Mouse (Mus musculus): Measurements from ENCODE around the gene Krt86. TPM values are rescaled to one million over a fixed set of nuclear protein-coding genes. Genes with fewer than 3 reads are reported as not detected.
"Not testable (repeated sequence)": the region's sequence is repeated elsewhere in the genome, so short reads cannot be mapped to it uniquely, and the experiment has no call there.

Gene Krt86
- polyA plus RNA-seq, 1 experiment from 2014 or later = not detected

- ATAC-seq (replicated peaks; ENCODE audit: low FRiP score) = no peak
- no peak overlapping the region for H3K9ac ChIP-seq
- H3K27me3 ChIP-seq = no peaks in the 10 kb centered on the region
- 58% methylated on average over 1 of the region's 1 CpGs for WGBS
- no peaks in the 10 kb centered on the region for H3K36me3 ChIP-seq
- H3K4me3 ChIP-seq (replicated peaks) = no peak overlapping the region
- no peaks in the 10 kb centered on the region for H3K9me3 ChIP-seq (replicated peaks)
- H3K27ac ChIP-seq = no peak overlapping the region
- no peak overlapping the region for H3K4me2 ChIP-seq
- H3K4me1 ChIP-seq = peaks cover 9% of the 10 kb centered on the region; the same call in 1 of the 2 replicates
These were observed 20.9 kb downstream of the Krt86 start for GRCm38 (mm10) chr15:101494203-101494602.

GRCm38 (mm10) chr15:101495266-101495665, 22.0 kb downstream of the Krt86 start:
- no peak overlapping the region for H3K9ac ChIP-seq
- no peak overlapping the region for H3K27ac ChIP-seq
- whole genome bisulfite sequencing = 67% methylated on average over 8 of the region's 8 CpGs
- no peak for ATAC-seq (replicated peaks; ENCODE audit: low FRiP score)
- H3K27me3 ChIP-seq = no peaks in the 10 kb centered on the region
- H3K4me2 ChIP-seq = no peak overlapping the region
- H3K4me3 ChIP-seq (replicated peaks) = no peak overlapping the region
- peaks cover 9% of the 10 kb centered on the region; the same call in 1 of the 2 replicates for H3K4me1 ChIP-seq
- no peaks in the 10 kb centered on the region for H3K9me3 ChIP-seq (replicated peaks)
- H3K36me3 ChIP-seq = no peaks in the 10 kb centered on the region

- Histone ChIP-seq H3K9ac (no peak overlapping the region), H3K36me3 (no peaks in the 10 kb centered on the region), H3K4me1 (peaks cover 9% of the 10 kb centered on the region; the same call in 1 of the 2 replicates), H3K4me2 (no peak overlapping the region), H3K9me3 (replicated peaks) (no peaks in the 10 kb centered on the region), H3K27me3 (no peaks in the 10 kb centered on the region), H3K4me3 (replicated peaks) (no peak overlapping the region), H3K27ac (no peak overlapping the region)
- ATAC-seq (replicated peaks; ENCODE audit: low FRiP score) = no peak
- WGBS = 84% methylated on average over 2 of the region's 2 CpGs
These were observed 23.9 kb downstream of the Krt86 start for GRCm38 (mm10) chr15:101497181-101497580.

- Histone ChIP-seq H3K27ac (no peak overlapping the region), H3K27me3 (peaks cover 10% of the 10 kb centered on the region; the same call in 1 of the 2 replicates), H3K4me3 (replicated peaks) (no peak overlapping the region), H3K9me3 (replicated peaks) (no peaks in the 10 kb centered on the region), H3K36me3 (no peaks in the 10 kb centered on the region), H3K4me2 (no peak overlapping the region), H3K9ac (no peak overlapping the region), H3K4me1 (peaks cover 22% of the 10 kb centered on the region)
- 31% methylated on average over 14 of the region's 14 CpGs for WGBS
- no peak; the same call in 1 of the 2 replicates for ATAC-seq (replicated peaks; ENCODE audit: low FRiP score)
These were observed 33.8 kb downstream of the Krt86 start for GRCm38 (mm10) chr15:101506896-101507758.

- 32% methylated on average over 9 of the region's 9 CpGs for WGBS
These were observed 35.0 kb downstream of the Krt86 start for GRCm38 (mm10) chr15:101508247-101508646.

GRCm38 (mm10) chr15:101517161-101517560, 43.9 kb downstream of the Krt86 start, which contains the start of gene Gm49425:
Gm49425 (minus strand) TSS chr15:101517261.
- not testable (repeated sequence) for H3K36me3 ChIP-seq; H3K27me3 ChIP-seq; ATAC-seq (replicated peaks; ENCODE audit: low FRiP score); H3K9me3 ChIP-seq (replicated peaks); H3K4me1 ChIP-seq; H3K4me3 ChIP-seq (replicated peaks); H3K4me2 ChIP-seq; H3K9ac ChIP-seq; H3K27ac ChIP-seq
- 65% methylated on average over 2 of the region's 2 CpGs for WGBS

More at GRCm38 (mm10) chr15:101508247-101508646, 35.0 kb downstream of the Krt86 start:
- Histone ChIP-seq H3K27me3 (peaks cover 10% of the 10 kb centered on the region; the same call in 1 of the 2 replicates), H3K9me3 (replicated peaks) (no peaks in the 10 kb centered on the region), H3K9ac (no peak overlapping the region), H3K4me3 (replicated peaks) (no peak overlapping the region), H3K27ac (no peak overlapping the region), H3K4me2 (no peak overlapping the region), H3K36me3 (no peaks in the 10 kb centered on the region), H3K4me1 (peaks cover 22% of the 10 kb centered on the region)
- ATAC-seq (replicated peaks; ENCODE audit: low FRiP score) = no peak

- Histone ChIP-seq H3K4me2 (no peak overlapping the region), H3K36me3 (no peaks in the 10 kb centered on the region), H3K9ac (no peak overlapping the region), H3K9me3 (replicated peaks) (no peaks in the 10 kb centered on the region), H3K27ac (no peak overlapping the region), H3K4me3 (replicated peaks) (no peak overlapping the region), H3K4me1 (no peaks in the 10 kb centered on the region), H3K27me3 (peaks cover 9% of the 10 kb centered on the region; the same call in 1 of the 2 replicates)
- ATAC-seq (replicated peaks; ENCODE audit: low FRiP score) = no peak
- WGBS = 14% methylated on average over 2 of the region's 2 CpGs
These were observed 46.5 kb downstream of the Krt86 start for GRCm38 (mm10) chr15:101519792-101520191.

- Histone ChIP-seq H3K9ac (no peak overlapping the region), H3K27ac (no peak overlapping the region), H3K4me3 (replicated peaks) (no peak overlapping the region), H3K27me3 (peaks cover 12% of the 10 kb centered on the region; the same call in 1 of the 2 replicates), H3K36me3 (no peaks in the 10 kb centered on the region), H3K9me3 (replicated peaks) (no peaks in the 10 kb centered on the region), H3K4me2 (no peak overlapping the region), H3K4me1 (no peaks in the 10 kb centered on the region)
- WGBS = 62% methylated on average over 4 of the region's 4 CpGs
- ATAC-seq (replicated peaks; ENCODE audit: low FRiP score) = no peak
These were observed 49.4 kb downstream of the Krt86 start for GRCm38 (mm10) chr15:101522556-101523232.

Other genes starting within 250 kb of the Krt86 start
- 4.7 TPM in 2 replicates for gene Grasp, start 249.3 kb upstream of the Krt86 start, polyA plus RNA-seq (2015; fragmentation: Nextera tagmentation; extraction: Ambion mirVana)
- 9.8 and 10.0 TPM in 2 replicates for gene Nr4a1, start 219.2 kb upstream of the Krt86 start, polyA plus RNA-seq (2015; fragmentation: Nextera tagmentation; extraction: Ambion mirVana)
- 75.0 and 80.1 TPM in 2 replicates for gene Atg101, start 189.2 kb upstream of the Krt86 start, polyA plus RNA-seq (2015; fragmentation: Nextera tagmentation; extraction: Ambion mirVana)
- 18.1 and 19.9 TPM in 2 replicates for gene 6030408B16Rik, start 180.3 kb upstream of the Krt86 start, polyA plus RNA-seq (2015; fragmentation: Nextera tagmentation; extraction: Ambion mirVana)
- gene Krt80, start 103.3 kb upstream of the Krt86 start, polyA plus RNA-seq (2015; fragmentation: Nextera tagmentation; extraction: Ambion mirVana) = 1.6 and 2.3 TPM in 2 replicates
- 69.4 and 73.4 TPM in 2 replicates for gene Krt7, start 62.4 kb upstream of the Krt86 start, polyA plus RNA-seq (2015; fragmentation: Nextera tagmentation; extraction: Ambion mirVana)
- gene Krt87, start 34.7 kb upstream of the Krt86 start, polyA plus RNA-seq (2015; fragmentation: Nextera tagmentation; extraction: Ambion mirVana) = not detected in 2 replicates
- 0.17 and 0.18 TPM in 2 replicates for gene Krt88, start 25.7 kb upstream of the Krt86 start, polyA plus RNA-seq (2015; fragmentation: Nextera tagmentation; extraction: Ambion mirVana)
- not detected in 2 replicates for gene Krt81, start 9.7 kb upstream of the Krt86 start, polyA plus RNA-seq (2015; fragmentation: Nextera tagmentation; extraction: Ambion mirVana)
- not detected in 2 replicates for gene Krt83, start 18.0 kb downstream of the Krt86 start, polyA plus RNA-seq (2015; fragmentation: Nextera tagmentation; extraction: Ambion mirVana)
- not detected in 2 replicates for gene Gm49425, start 43.8 kb downstream of the Krt86 start, polyA plus RNA-seq (2015; fragmentation: Nextera tagmentation; extraction: Ambion mirVana)
- 0.31 TPM in 1 of 2 replicates, not detected in the other for gene Krt84, start 59.3 kb downstream of the Krt86 start, polyA plus RNA-seq (2015; fragmentation: Nextera tagmentation; extraction: Ambion mirVana)
- gene Krt82, start 77.2 kb downstream of the Krt86 start, polyA plus RNA-seq (2015; fragmentation: Nextera tagmentation; extraction: Ambion mirVana) = not detected in 2 replicates
- gene Krt90, start 89.5 kb downstream of the Krt86 start, polyA plus RNA-seq (2015; fragmentation: Nextera tagmentation; extraction: Ambion mirVana) = 0.08 and 0.32 TPM in 2 replicates
- gene Krt75, start 100.4 kb downstream of the Krt86 start, polyA plus RNA-seq (2015; fragmentation: Nextera tagmentation; extraction: Ambion mirVana) = 0.21 and 0.27 TPM in 2 replicates
- gene Gm5414, start 154.7 kb downstream of the Krt86 start, polyA plus RNA-seq (2015; fragmentation: Nextera tagmentation; extraction: Ambion mirVana) = not detected in 2 replicates
- gene Gm5478, start 173.9 kb downstream of the Krt86 start, polyA plus RNA-seq (2015; fragmentation: Nextera tagmentation; extraction: Ambion mirVana) = not detected in 2 replicates
- gene Krt6b, start 206.8 kb downstream of the Krt86 start, polyA plus RNA-seq (2015; fragmentation: Nextera tagmentation; extraction: Ambion mirVana) = not detected in 2 replicates
- gene Krt6a, start 220.8 kb downstream of the Krt86 start, polyA plus RNA-seq (2015; fragmentation: Nextera tagmentation; extraction: Ambion mirVana) = 0.62 and 3.8 TPM in 2 replicates
- gene Krt5, start 239.4 kb downstream of the Krt86 start, polyA plus RNA-seq (2015; fragmentation: Nextera tagmentation; extraction: Ambion mirVana) = 3.2 and 5.1 TPM in 2 replicates

Measured in kidney, embryonic 15.5 days (tissue).